Mouse (Mus musculus) spleen, adult 2 months (tissue): ENCODE measurements around the gene Spata17.

ENCODE experiments used
- CTCF ChIP-seq: fragments of 200-500 bp; IDR thresholded peaks from 2 replicates; pipeline ENCODE4 v1.5.1; 2011; ENCODE audit warnings: mild to moderate bottlenecking, inconsistent platforms; ENCODE audit not compliant: insufficient read depth, insufficient read length, insufficient replicate concordance; ENCODE audit errors: extremely low read depth
- POLR2A ChIP-seq: fragments of 200-500 bp; IDR thresholded peaks from 2 replicates; pipeline ENCODE4 v1.6.1; 2011; ENCODE audit warnings: low read depth, low read length, inconsistent platforms

GRCm38 (mm10) chr1:187133841-187134240, 81.4 kb downstream of the Spata17 start:
- TF ChIP-seq CTCF = no peak
- TF ChIP-seq POLR2A = no peak
